Mouse (Mus musculus) spleen, postnatal 36 days (tissue): Measurements from ENCODE around the gene Thap7.
"Not testable (repeated sequence)": the region's sequence is repeated elsewhere in the genome, so short reads cannot be mapped to it uniquely, and the experiment has no call there.

Source experiments
- DNase-seq, 2 experiments: peaks; one replicate each; pipeline ENCODE4 v3.0.0; 2022; ENCODE audit warnings: low spot score in 2 of 2, mixed read lengths in 1 of 2

The Thap7 gene

DNA sequence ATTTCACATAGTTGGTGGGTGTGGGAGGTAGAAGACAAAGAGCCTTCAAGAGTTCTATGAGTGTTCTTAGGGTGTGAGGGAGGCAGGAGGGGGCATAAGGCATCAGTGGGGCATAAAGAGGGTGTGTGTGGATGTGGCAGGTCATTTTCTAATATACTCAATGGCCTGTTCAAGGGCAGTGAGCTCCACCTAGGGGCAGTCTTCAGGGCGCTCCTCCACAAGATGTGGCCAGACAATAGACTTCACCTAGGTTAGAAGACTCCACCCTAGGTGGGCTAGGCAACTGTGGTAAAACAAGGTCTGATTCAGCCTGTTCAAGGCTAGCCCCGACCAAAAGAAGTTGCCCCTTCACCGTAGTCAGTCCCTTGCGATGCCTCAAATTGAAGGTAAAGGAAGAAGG lies 1.3 kb upstream of the Thap7 start:
- DNase-seq = peak; percentile 34 to 42

- DNase-seq = no peak
Measured at GRCm38 (mm10) chr16:17529981-17530586, 852 bp downstream of the Thap7 start.

- no peak for DNase-seq
Measured at GRCm38 (mm10) chr16:17528276-17528675, 2.7 kb downstream of the Thap7 start.

- no peak for DNase-seq
Measured at GRCm38 (mm10) chr16:17527606-17528005, 3.3 kb downstream of the Thap7 start.

DNA sequence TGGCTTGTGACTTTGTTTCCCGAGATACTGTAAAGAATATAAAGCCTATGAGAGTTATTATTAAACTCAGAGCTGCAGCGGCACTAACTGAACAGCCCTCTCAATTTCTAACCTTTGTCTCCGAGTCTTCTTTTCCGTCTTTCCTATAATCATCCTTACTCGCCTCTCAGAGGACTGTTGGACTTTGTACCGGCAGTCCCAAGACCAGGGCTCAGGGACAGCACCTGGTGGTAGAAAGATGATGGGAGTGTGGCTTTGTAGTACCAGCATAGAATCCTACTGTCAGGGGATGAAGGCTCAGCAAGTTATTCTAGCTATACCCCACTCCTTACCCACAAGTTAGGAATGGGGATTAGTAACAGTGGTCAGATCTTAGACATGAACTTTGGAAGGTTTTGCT lies 4.7 kb downstream of the Thap7 start:
- no peak for DNase-seq

- no peak for DNase-seq
Measured at GRCm38 (mm10) chr16:17525524-17525923, 5.4 kb downstream of the Thap7 start.

- no peak for DNase-seq
Measured at GRCm38 (mm10) chr16:17524156-17524555, 6.8 kb downstream of the Thap7 start.

- no peak for DNase-seq
Measured at GRCm38 (mm10) chr16:17518910-17519309, 12.0 kb downstream of the Thap7 start.

DNA sequence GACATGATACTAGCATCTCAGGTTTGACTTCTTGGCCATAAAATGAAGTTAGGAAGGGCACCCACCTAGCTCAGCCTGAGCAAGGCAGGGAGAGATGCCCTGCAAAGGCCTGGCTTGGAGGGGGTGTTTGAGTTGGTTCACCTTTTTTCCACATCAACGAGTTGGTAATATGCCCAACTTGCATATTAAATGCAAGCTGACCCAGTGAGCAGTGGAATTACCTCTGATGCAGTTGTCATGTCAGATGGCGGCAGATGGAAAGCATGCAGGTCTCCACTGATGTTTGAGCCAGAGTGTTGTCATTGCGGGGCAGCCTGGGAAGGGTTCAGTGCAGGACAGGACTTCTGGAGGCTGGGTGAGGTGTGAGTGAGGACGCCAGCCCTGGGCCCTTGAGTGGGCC lies 19.5 kb downstream of the Thap7 start:
- no peak for DNase-seq

DNA sequence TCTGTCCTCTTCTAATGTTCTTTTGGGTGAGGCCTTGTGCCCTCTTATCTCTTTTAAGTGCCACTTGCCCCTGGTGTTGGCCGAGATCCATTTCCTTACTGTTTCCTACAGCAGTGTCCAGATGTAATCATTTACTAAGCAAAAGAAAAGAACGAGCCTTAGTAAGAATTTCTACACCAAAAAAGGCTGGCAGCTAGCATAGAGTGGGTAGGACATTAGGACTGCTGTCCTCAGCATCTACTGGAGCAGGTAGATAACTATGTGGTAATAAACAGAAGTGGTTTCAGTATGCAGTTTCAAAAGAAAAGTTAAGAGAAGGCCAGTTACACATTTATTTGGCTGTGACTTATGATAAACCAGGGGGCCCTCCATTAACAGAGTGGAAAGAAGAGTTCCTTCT lies 20.2 kb downstream of the Thap7 start:
- no peak for DNase-seq

DNA sequence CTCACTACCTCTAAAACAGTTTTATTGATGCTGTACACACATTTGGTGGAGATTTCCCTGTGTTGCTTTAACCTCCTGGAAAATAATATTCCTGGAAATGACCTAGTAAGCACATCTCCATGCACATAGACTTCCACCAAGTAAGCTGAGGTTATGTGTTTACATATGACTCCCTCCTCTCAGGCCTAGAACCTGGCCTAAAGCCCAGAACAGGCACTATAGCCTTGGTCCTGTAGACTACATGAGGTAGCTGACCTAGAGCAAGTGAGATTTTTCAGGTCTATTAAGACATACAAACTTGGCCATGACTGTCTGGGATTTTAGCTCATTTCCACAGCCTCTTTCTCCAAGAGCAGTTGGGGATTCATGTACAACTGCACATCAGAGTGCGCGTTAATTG lies 20.8 kb downstream of the Thap7 start:
- no peak for DNase-seq

DNA sequence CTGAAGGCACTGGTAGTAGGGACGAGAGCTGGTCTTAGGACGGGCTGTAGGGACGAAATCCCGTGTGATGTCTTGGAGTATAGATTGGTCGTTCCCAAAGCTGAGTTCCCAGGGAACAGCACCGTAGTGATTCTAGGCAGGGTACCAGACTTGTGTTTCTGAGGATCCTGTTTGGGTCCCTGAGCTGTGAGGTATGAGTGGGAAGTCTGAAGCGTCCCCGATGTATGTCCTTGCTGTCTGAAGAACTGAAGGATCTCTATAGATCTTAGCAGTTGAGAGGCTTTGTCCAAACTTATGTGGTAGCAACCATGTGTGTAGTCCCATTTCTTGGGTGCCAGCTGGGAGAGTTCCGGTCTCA lies 21.7 kb downstream of the Thap7 start:
- no peak for DNase-seq

GRCm38 (mm10) chr16:17508546-17509239 lies 22.2 kb downstream of the Thap7 start, which contains the start of gene Lztr1:
Lztr1 (plus strand) TSS chr16:17508688.
- DNase-seq = peak; percentile 84 to 86

DNA sequence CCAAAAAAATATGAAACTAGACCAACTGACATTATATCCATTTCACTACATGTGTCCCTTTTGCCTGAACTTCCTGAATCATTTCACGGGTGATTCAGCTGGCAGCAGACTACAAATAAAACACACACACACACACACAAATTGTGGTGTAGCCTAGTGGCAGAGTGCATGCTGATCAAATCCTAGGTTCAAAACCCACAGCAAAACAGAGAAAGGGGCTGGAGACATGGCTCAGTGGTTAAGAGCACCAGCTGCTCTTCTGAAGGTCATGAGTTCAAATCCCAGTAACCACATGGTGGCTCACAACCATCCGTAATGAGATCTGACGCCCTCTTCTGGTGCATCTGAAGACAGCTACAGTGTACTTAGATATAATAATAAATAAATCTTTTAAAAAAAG lies 22.9 kb downstream of the Thap7 start:
- DNase-seq = not testable (repeated sequence)

DNA sequence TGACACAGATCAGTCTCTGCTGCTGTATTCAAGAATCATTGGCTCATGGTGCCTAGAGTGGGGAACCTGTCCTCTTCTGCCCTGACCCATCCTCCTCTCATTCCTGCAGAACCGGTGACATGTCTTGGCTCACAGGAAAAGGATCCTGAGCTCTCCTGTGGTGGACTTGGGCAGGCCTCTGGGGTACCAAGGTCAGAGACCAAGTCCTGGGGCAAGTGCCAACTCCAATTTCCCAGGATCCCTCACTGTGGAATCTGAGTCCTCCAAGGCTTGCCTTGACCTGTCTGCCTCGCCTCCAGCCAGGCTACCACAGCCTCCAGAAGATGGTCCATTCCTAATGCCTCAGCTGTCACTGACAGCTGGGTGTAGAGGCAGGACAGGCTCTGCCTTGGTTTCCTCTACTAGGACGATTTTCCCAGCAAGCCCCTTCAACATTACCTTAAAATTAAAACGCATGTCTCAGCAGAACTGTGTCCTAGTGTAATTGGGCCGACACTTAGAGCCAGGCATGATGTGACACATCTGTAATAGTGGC lies 23.9 kb downstream of the Thap7 start:
- DNase-seq = no peak

DNA sequence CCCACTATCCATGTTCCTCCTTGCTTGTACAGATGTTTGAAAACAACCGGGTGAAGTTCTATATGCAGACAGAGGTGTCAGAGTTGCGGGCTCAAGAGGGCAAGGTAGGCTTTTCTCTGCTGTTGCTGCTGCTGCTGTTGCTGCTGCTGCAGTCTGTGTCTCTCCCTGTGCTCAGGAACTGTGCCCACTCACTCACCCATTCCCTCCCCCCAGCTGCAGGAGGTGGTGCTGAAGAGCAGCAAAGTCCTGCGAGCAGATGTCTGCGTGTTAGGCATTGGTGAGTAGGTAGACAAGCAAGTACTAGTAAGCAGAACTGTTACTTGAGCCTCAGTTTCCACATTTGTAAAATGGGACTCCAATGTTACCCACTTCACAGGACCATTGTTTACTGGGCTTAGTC lies 28.3 kb downstream of the Thap7 start:
- DNase-seq = no peak

- no peak for DNase-seq
Measured at GRCm38 (mm10) chr16:17499249-17499883, 31.6 kb downstream of the Thap7 start.

GRCm38 (mm10) chr16:17496499-17497305 lies 34.2 kb downstream of the Thap7 start:
- DNase-seq = peak in 1 of 2 experiments; percentile 6

- no peak for DNase-seq
Measured at GRCm38 (mm10) chr16:17491896-17492561, 38.9 kb downstream of the Thap7 start.

DNA sequence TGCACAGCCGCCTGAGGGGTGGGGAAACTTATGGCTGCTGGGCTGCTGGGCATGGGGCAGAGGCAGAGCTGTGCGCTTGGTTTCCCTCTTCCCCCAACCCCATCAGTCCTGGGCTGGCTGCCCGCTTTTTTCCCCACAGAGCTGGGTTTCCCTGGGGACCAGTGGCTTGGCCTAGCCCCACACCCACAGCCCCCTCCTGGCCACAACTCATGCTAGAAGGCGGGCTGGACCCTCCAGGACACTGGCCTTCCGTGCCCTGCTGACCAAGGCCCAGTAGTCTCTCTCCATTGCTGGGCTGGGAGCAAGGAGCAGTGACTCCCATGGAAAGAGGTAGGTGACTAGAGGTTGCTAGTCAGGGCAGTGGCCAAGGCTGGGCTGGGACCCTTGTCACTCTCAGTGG lies 39.8 kb downstream of the Thap7 start:
- no peak for DNase-seq

DNA sequence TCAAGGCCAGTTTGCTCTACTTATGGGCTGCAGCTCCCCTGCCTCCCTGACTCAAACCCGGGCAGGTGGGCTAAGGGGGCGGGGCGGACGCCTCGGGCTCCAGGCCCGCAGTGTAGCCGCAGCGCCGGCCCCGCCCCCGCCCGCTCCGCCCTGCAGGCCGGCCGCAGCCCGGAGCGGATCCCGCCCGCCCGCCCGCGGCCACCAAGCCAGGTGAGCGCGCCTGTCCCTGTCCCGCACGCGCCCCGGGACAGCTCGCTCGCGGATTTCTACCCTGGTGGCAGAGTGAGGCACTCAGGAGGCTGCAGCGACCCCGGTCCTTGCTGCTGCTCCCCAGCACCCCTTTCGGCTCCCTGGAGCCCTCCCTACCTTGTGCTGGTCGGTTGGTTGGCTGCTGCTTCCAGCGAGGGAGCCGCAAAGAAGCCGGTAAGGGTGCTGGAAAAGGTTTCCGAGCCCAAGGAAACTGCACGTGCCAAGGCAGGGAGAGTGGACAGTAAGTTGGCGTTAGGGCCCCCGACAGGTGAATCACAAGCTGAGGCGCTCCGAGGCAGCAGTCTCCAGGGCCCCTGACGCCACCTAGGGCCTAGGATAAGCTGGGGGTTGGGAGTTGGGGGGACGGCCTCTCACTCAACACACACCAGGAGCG lies 41.3 kb downstream of the Thap7 start, which contains the start of gene Aifm3:
Aifm3 (plus strand) TSS at position 143 of the 643 bp plus-strand sequence.
- no peak for DNase-seq
